Mouse (Mus musculus) hindbrain, embryonic 14.5 days (tissue): ENCODE data around the gene Zbtb3. TPM values are rescaled to one million over a fixed set of nuclear protein-coding genes. Genes with fewer than 3 reads are reported as not detected.
A peak's percentile ranks its signal among the peaks of the same experiment; 100 is the strongest.

Experiments used
- ATAC-seq: fragments of 200-750 bp; cut with Nextera tagmentation; 2 replicates; pipeline ENCODE4 v1.8.0; 2017; ENCODE audit warnings: moderate number of reproducible peaks, mild to moderate bottlenecking, moderate TSS enrichment, moderate library complexity; ENCODE audit not compliant: low FRiP score
- DNase-seq: peaks from one replicate; pipeline ENCODE4 v3.0.0-alpha.2; 2015; ENCODE audit warnings: low spot score
- H3K27ac ChIP-seq: fragments of 300-500 bp; sonication (generic); 2 replicates; pipeline ENCODE4 v1.5.1; 2014; ENCODE audit warnings: mild to moderate bottlenecking, moderate library complexity
- H3K27me3 ChIP-seq: fragments of 300-500 bp; sonication (generic); 2 replicates; pipeline ENCODE4 v1.6.1; 2014; ENCODE audit warnings: mild to moderate bottlenecking, low read length, mixed read lengths; ENCODE audit not compliant: control insufficient read depth, insufficient read depth
- H3K36me3 ChIP-seq: fragments of 300-500 bp; sonication (generic); replicated peaks from 2 replicates; pipeline ENCODE4 v1.6.1; 2014; ENCODE audit not compliant: control insufficient read depth, insufficient read depth
- H3K4me1 ChIP-seq: fragments of 300-500 bp; sonication (generic); replicated peaks from 2 replicates; pipeline ENCODE4 v1.6.1; 2014; ENCODE audit warnings: antibody characterized with exemption, low read length, mixed read lengths; ENCODE audit not compliant: control insufficient read depth, insufficient read depth
- H3K4me2 ChIP-seq: fragments of 300-500 bp; sonication (generic); replicated peaks from 2 replicates; pipeline ENCODE4 v1.6.1; 2014; ENCODE audit warnings: mild to moderate bottlenecking, moderate library complexity
- H3K4me3 ChIP-seq: fragments of 300-500 bp; sonication (generic); replicated peaks from 2 replicates; pipeline ENCODE4 v1.5.1; 2014; ENCODE audit warnings: mild to moderate bottlenecking, low read length
- H3K9ac ChIP-seq: fragments of 300-500 bp; sonication (generic); 2 replicates; pipeline ENCODE4 v1.6.1; 2014
- H3K9me3 ChIP-seq: fragments of 300-500 bp; sonication (generic); 2 replicates; pipeline ENCODE4 v1.6.1; 2016; ENCODE audit warnings: low read length; ENCODE audit not compliant: control insufficient read depth
- WGBS: fragments of 180-500 bp; shearing (Covaris S2); extraction: QIAGEN DNeasy Blood & Tissue Kit; methylation state at CpG from one replicate; pipeline ENCODE4 v1.1.7; 2014; 5-methylcytosine and 5-hydroxymethylcytosine counted together
- polyA plus RNA-seq: library from polyadenylated mRNA; unstranded; fragments of >200 nt; fragmentation: Nextera tagmentation; extraction: Ambion mirVana; gene quantifications from 2 replicates; pipeline ENCODE4 v1.2.1, GENCODE M21; 2014

The Zbtb3 gene
- polyA plus RNA-seq, 1 experiment from 2014 or later: 6.8 TPM

DNA sequence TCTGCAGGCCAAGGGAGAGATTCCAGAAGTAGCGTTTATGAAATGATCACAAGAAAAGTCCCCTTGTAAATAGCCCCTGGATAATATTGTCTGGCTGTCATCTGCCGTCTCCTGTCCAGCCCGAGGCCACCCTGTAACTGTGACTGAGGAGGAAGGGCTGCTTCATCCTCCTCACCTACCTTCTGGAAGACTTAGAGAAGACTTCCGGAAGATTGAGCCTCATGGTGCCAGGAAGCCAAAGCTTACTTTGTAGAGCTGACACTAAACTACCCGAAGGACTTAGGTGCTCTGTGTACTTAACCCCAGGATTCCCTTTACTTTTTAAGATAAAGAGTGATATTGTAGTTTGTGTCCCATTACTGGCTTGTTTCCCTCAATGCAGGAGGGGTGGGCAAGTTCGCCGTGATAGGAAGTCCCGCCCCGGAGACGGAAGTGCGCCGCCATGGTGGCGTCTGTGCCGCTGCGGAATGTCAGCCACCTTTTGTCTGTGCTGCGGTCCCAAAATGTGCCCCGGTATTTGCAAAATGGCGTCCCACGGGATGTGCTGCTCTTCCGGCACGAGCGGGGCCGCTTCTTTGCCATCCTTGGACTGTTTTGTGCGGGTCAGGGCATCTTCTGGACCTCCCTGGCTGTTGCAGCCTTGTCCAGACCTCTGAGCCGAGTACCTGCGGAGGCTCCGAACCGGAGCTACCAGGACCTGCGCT, 31.6 kb upstream of the Zbtb3 start, which contains the start of gene Tmem223:
Tmem223 (plus strand) TSS at position 430 of the 704 bp plus-strand sequence.
- peaks cover 69% of the 10 kb centered on the region for H3K36me3 ChIP-seq
- ATAC-seq: peak; percentile 56
- H3K27me3 ChIP-seq: no peaks in the 10 kb centered on the region
- peak within 1 kb of the TSS; percentile 59 for H3K4me3 ChIP-seq
- peak within 1 kb of the TSS; percentile 86 for H3K9ac ChIP-seq
- WGBS: 16% methylated on average over 29 of the region's 29 CpGs
- peak within 1 kb of the TSS; percentile 86 for H3K4me2 ChIP-seq
- peak within 1 kb of the TSS; percentile 82 for H3K27ac ChIP-seq
- H3K9me3 ChIP-seq: no peaks in the 10 kb centered on the region; the same call in 1 of the 2 replicates
- peaks cover 36% of the 10 kb centered on the region for H3K4me1 ChIP-seq
- peak; percentile 79 for DNase-seq

GRCm38 (mm10) chr19:8772996-8773395, 29.4 kb upstream of the Zbtb3 start:
- no peak overlapping the region for H3K27ac ChIP-seq
- H3K9ac ChIP-seq: 0 out of 2 replicates have a peak overlapping the region, but pooled peaks have one; percentile 96
- H3K4me1 ChIP-seq: peaks cover 38% of the 10 kb centered on the region
- ATAC-seq (no peak), DNase-seq (no peak)
- H3K4me2 ChIP-seq: peak overlapping the region; percentile 99
- H3K4me3 ChIP-seq: peak overlapping the region; percentile 68
- H3K27me3 ChIP-seq: no peaks in the 10 kb centered on the region
- H3K36me3 ChIP-seq: peaks cover 49% of the 10 kb centered on the region
- H3K9me3 ChIP-seq: no peaks in the 10 kb centered on the region
- WGBS: 84% methylated on average over 5 of the region's 5 CpGs

GRCm38 (mm10) chr19:8773409-8773808, 28.9 kb upstream of the Zbtb3 start:
- no peaks in the 10 kb centered on the region for H3K9me3 ChIP-seq
- H3K4me3 ChIP-seq: peak overlapping the region; percentile 68
- peak overlapping the region; percentile 99; the same call in 1 of the 2 replicates for H3K27ac ChIP-seq
- peak overlapping the region; percentile 96; the same call in 1 of the 2 replicates for H3K9ac ChIP-seq
- H3K4me1 ChIP-seq: peaks cover 38% of the 10 kb centered on the region
- DNase-seq: no peak
- 62% methylated on average over 6 of the region's 6 CpGs for WGBS
- H3K27me3 ChIP-seq: no peaks in the 10 kb centered on the region
- peak overlapping the region; percentile 99 for H3K4me2 ChIP-seq
- ATAC-seq: no peak
- peaks cover 49% of the 10 kb centered on the region for H3K36me3 ChIP-seq

GRCm38 (mm10) chr19:8774086-8774835, 28.1 kb upstream of the Zbtb3 start, which contains the start of gene Tmem179b:
TSS of gene Tmem179b (minus strand) at chr19:8774467.
- WGBS: under 1% methylated on average over 68 of the region's 68 CpGs
- H3K36me3 ChIP-seq: peaks cover 48% of the 10 kb centered on the region

DNA sequence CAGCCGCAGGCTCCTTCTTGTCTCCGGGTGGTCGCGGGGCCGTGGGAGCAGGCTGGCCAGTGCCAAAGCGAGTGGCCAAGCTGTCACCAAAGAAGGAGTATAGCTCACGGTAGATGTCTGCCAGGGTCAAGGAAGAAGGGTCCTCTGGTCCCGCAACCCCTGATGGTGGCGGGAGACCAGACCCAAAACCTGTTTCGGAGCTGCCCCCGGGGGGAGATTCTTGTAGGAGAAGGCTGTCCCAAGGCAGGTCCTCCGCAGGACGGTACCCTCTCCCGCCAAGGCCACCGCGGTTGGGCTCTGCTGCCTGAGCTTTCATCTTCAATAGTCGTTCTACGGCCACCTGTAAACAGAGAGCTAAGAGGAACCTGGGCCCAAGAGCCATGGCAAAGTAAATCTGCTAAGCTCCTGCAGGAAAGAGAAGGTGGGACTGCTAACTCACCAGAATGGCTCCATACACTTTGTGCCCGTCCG, 27.4 kb upstream of the Zbtb3 start:
- ATAC-seq: peak; percentile 28

More at GRCm38 (mm10) chr19:8774086-8774835, 28.1 kb upstream of the Zbtb3 start, which contains the start of gene Tmem179b:
- DNase-seq (peak; percentile 96), ATAC-seq (peak; percentile 94)
- peak within 1 kb of the TSS; percentile 99 for H3K27ac ChIP-seq
- H3K4me3 ChIP-seq: peak within 1 kb of the TSS; percentile 68
- peak within 1 kb of the TSS; percentile 96 for H3K9ac ChIP-seq
- H3K4me1 ChIP-seq: peaks cover 38% of the 10 kb centered on the region
- no peaks in the 10 kb centered on the region for H3K27me3 ChIP-seq
- H3K4me2 ChIP-seq: peak within 1 kb of the TSS; percentile 99
- no peaks in the 10 kb centered on the region for H3K9me3 ChIP-seq

GRCm38 (mm10) chr19:8786008-8786781, 16.2 kb upstream of the Zbtb3 start, which contains the start of gene Taf6l:
TSS of gene Taf6l (minus strand) at chr19:8786417.
- Histone ChIP-seq H3K36me3 (peaks cover 34% of the 10 kb centered on the region), H3K9me3 (no peaks in the 10 kb centered on the region), H3K4me1 (peaks cover 6% of the 10 kb centered on the region; the same call in 1 of the 2 replicates), H3K27ac (peak within 1 kb of the TSS; percentile 64), H3K27me3 (no peaks in the 10 kb centered on the region), H3K4me2 (peak within 1 kb of the TSS; percentile 68), H3K9ac (peak within 1 kb of the TSS; percentile 67), H3K4me3 (peak within 1 kb of the TSS; percentile 61)
- WGBS: under 1% methylated on average over 32 of the region's 32 CpGs
- ATAC-seq: peak; percentile 99
- peak; percentile 94 for DNase-seq

More for the DNA sequence above, 27.4 kb upstream of the Zbtb3 start:
- Histone ChIP-seq H3K4me2 (peak overlapping the region; percentile 99), H3K4me1 (peaks cover 38% of the 10 kb centered on the region), H3K27me3 (no peaks in the 10 kb centered on the region), H3K27ac (peak overlapping the region; percentile 99), H3K9ac (peak overlapping the region; percentile 96), H3K9me3 (no peaks in the 10 kb centered on the region), H3K36me3 (peaks cover 46% of the 10 kb centered on the region), H3K4me3 (peak overlapping the region; percentile 68)
- DNase-seq: no peak
- 5% methylated on average over 20 of the region's 20 CpGs for WGBS

GRCm38 (mm10) chr19:8788521-8788920, 13.8 kb upstream of the Zbtb3 start:
- peaks cover 26% of the 10 kb centered on the region for H3K36me3 ChIP-seq
- DNase-seq: no peak

GRCm38 (mm10) chr19:8789171-8789570, 13.2 kb upstream of the Zbtb3 start:
- Histone ChIP-seq H3K27ac (peak overlapping the region; percentile 64), H3K9me3 (no peaks in the 10 kb centered on the region), H3K4me3 (no peak overlapping the region), H3K4me2 (no peak overlapping the region), H3K27me3 (no peaks in the 10 kb centered on the region), H3K4me1 (peaks cover 6% of the 10 kb centered on the region; the same call in 1 of the 2 replicates), H3K36me3 (peaks cover 26% of the 10 kb centered on the region), H3K9ac (peak overlapping the region; percentile 13; the same call in 1 of the 2 replicates)
- 62% methylated on average over 1 of the region's 1 CpGs for WGBS
- no peak for ATAC-seq
- no peak for DNase-seq

More at GRCm38 (mm10) chr19:8788521-8788920, 13.8 kb upstream of the Zbtb3 start:
- H3K9ac ChIP-seq: peak overlapping the region; percentile 13; the same call in 1 of the 2 replicates
- 27% methylated on average over 3 of the region's 3 CpGs for WGBS
- no peak for ATAC-seq
- H3K27ac ChIP-seq: peak overlapping the region; percentile 64; the same call in 1 of the 2 replicates
- H3K4me2 ChIP-seq: no peak overlapping the region
- H3K4me1 ChIP-seq: peaks cover 6% of the 10 kb centered on the region; the same call in 1 of the 2 replicates
- no peak overlapping the region for H3K4me3 ChIP-seq
- H3K27me3 ChIP-seq: no peaks in the 10 kb centered on the region
- no peaks in the 10 kb centered on the region for H3K9me3 ChIP-seq
